Mouse (Mus musculus) thymus, postnatal 0 days (tissue): ENCODE results near the gene 4930455H04Rik. TPM values are rescaled to one million over a fixed set of nuclear protein-coding genes. Genes with fewer than 3 reads are reported as not detected.

ENCODE experiments used
- DNase-seq: peaks from one replicate; pipeline ENCODE4 v3.0.0-alpha.2; 2015; ENCODE audit warnings: low spot score
- polyA plus RNA-seq: library from polyadenylated mRNA; unstranded; fragments of >200 nt; fragmentation: Nextera tagmentation; extraction: Ambion mirVana; gene quantifications from 2 replicates; pipeline ENCODE4 v1.2.1, GENCODE M21; 2015

Gene 4930455H04Rik
- polyA plus RNA-seq, 1 experiment from 2014 or later = not detected

DNA sequence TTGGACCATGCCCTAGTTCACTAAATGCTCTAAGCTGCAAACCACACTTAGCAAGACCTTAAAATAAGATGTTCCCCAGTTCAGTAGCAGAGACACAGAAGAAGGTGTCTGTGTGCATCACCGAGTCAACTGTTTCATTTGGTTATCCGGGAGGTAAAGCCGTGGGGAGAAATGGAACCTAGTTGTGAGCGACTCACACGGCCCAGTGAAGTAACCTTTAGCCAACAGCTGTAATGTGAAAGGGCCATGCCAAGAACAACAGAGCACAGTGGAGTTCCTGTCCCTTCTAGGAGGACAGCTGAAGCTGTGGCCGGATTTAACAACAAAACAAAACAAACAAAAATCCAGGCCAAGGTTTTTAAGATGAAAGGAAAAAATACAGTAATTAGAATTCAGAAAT is 1.3 kb upstream of the 4930455H04Rik start:
- DNase-seq = no peak

DNA sequence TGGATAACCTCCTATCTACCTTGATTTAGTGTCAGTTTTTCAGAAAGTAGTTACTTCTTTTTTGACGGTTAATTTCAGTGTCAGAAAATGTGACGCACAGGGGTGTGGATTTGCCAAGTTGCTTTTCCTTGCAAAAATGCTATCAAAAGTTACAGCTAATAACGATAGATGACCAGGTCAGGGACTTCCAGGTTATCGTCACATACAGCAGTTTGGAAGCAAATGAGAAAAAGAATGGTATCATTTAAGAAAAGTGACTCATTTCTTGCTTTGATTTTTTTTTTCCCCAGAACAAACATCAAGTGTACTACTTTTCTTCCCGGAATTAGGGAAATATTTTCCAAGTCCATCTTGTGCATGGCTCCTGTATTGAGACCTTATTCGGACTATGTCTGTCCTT is 631 bp upstream of the 4930455H04Rik start:
- no peak for DNase-seq

DNA sequence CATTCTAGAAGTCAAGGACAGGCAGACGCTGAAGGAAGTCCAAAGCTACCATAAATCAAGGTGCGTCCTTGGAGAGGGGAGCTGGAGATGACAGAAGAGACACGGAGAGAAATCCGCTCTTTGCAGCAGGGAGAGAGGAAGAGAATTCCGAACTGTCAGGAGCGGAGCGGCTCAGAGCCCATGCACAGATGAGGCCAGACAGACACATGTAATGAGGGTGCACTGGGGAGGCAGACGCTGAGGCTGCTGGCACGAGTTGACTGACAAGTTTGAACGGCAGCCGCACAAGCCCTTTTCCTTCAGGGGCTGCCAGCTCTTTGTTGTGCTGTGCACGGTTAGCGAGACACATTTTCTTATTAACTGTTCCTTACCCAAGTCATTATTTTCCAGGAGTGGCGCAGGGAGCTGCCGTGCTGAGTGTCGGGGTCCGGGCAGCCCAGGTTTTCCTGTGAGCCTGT is 502 bp downstream of the 4930455H04Rik start, which contains the start of gene Palmd:
Palmd (minus strand) TSS at position 448 of the 458 bp plus-strand sequence.
- DNase-seq = no peak

DNA sequence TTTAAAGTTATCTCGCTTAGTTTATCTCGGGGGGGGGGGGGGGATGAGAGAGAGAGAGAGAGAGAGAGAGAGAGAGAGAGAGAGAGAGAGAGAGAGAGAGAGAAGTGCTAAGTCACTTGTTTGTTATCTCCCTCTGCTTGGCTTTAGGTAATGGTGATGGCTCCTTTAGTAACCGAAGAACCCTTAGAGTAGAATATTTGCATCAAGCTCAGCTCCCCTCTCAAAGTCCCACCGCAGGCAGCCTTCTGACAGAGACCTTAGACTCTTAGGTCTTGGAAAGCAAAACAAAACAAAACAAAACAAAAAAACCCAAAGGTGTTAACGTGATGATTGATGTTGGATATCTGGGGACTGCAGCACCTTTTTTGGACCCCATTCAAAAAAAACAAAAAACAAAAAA is 936 bp downstream of the 4930455H04Rik start:
- DNase-seq = no peak

DNA sequence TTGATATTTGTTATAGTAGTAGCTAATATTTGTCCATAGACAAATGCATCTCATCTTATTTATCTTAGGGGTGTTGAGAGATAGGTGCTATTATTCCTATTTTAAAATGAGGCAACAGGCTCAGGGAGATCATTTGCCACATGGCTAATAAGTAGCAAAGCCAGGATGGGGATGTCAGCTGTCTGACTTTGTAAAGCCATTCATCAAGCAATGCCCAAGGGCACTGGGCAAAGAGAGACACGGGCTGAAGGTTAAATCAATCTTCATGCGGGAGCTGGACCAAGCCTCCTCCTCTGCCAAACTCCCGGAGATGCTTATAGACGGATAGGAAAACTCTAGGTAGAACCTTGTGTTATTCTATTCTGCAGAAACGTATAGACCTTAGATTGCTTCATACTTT is 1.7 kb downstream of the 4930455H04Rik start:
- DNase-seq = no peak

DNA sequence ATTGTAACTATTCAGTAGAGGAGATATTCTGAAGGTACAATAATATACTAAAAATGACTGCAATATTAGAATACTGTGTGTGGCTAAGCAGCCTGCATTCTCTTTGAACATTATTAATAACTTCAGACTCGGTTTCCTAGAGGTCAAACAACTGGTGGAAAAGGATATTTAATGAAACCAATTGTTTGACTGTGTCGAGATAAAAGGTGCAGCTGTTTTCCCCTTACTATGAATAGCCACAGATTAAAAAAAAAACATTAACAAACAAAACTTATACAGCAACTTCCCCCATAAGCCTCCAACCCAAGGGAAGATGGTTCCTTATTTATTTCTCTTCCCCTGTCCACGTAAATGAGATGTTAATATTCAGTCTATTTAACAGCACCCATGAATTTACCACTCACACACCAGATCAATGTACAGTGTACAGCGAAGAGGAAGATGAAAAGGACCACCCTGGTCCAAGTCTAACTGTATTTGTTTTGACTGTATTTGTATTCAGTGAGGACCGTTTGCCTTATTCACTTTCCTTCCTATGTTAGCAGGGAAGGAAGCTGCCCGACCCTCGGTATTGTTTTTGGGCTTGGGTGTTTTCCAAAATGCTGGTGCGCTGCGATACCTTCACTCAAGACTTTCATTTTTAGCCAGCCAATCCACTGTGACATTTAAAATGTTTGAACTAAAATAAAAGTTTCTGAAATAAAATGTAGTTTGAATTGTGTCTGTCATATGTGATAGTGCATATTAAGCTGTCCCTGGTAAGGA is 13.9 kb downstream of the 4930455H04Rik start:
- DNase-seq = no peak

DNA sequence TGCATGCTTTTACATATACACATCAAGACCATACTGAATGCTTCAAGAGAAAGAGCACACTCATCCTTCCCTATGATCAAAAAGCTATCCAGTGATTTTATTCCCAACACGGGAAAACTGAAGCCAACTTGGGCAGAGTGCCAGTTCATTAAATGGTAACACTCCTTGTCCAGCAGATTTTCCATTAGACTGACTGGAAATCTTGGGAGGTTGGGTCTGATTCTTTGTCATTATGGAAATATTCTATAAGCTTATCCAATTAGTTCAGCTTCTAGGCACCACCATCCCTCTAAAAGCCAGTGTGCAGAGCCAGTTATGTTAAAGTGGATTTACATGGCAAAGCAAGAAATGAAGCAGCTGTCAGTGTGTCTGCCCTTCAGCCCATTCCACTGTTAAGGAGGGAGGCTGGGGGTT is 17.0 kb downstream of the 4930455H04Rik start:
- no peak for DNase-seq

DNA sequence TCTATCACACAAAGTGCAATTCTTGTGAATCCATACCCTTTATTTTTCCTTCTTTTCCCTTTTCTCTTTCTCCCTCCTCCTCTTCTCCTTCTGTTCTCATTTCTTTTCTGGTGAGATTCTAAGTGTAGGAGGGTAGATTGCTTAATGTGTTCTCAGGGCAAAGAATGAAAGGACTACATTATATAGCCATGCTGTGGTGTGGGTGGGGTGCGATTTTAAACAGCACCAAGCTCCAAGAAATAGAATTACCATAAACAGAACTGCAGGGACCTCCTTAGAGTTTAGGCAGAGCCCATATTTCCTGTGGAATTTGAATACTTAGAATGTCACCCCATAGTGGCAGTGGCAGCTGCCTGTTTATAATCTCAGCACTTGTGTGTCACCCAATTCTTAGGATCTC is 17.7 kb downstream of the 4930455H04Rik start:
- DNase-seq = no peak

DNA sequence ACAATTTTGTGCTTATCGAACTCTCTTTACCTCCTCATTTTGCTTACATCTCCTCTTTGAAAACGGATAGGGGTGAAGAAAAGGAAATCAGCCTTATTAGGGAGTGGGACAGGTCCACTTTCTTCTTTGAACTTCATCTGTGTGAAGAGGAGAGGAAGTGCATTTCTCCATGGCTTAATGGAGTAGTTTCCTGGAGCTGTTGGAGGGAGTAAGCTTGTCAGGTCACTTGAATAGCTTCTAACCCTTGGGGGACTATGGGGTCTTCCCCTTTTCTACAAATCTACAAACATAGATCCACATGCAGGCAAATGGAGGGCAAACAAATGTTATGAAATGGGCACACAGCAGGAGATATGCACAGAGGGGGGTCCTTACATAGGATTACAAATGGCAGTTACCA is 18.4 kb downstream of the 4930455H04Rik start:
- no peak for DNase-seq

DNA sequence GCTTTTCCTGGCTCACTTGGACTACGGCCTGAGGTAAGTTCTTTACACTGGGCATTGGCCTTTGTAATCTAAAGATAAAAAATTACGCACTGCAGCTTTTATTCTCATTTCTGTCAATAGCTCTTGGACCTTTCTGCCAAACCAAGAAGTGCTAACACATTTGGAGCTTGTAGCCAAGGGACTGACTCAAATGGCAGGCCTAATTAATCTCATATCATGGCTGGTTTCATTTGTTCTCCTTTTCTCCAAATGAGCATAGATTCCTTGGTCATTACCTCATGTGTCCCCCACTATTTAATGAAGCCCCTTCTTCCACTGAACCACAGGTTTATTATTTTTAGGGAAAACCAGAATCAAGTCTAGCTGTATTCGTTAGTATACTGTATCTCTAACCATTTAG is 20.2 kb downstream of the 4930455H04Rik start:
- no peak for DNase-seq

DNA sequence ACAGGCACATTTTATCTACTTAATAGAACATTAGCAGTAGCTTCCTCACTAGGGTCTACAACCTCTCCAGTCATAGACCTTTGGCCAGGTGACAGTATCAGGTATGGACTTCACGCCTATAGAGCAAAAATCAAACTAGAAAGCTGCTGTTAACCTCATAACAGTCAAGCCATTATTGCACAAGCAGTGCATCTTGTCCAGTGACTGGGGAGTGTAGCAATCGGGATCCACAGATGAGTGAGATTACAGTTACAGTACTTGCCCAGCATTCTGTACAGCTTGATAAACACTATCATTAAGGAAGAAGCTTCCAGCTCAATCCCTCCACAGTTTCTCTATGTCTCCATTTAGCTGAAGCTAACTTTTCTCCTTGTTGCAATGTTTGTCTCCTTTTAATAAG is 23.1 kb downstream of the 4930455H04Rik start:
- DNase-seq = no peak

DNA sequence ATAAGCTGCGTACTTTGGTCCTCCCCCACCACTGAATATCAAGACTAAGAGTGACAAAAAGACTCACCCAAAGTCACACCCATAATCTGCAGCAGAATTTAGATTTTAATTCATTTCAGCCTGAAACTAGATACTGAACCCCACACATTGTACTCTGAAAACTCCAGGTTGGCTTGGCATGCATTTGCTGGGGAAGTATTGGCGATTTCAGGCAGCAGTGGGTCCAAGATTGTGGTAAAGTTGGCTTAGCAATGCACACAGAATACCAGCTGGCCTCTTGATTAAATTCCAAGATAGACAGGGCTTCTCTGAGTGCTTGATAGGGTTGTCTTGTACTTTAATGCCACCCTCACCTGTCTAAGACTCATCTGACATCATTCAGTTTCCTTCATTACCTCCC is 24.9 kb downstream of the 4930455H04Rik start:
- no peak for DNase-seq

DNA sequence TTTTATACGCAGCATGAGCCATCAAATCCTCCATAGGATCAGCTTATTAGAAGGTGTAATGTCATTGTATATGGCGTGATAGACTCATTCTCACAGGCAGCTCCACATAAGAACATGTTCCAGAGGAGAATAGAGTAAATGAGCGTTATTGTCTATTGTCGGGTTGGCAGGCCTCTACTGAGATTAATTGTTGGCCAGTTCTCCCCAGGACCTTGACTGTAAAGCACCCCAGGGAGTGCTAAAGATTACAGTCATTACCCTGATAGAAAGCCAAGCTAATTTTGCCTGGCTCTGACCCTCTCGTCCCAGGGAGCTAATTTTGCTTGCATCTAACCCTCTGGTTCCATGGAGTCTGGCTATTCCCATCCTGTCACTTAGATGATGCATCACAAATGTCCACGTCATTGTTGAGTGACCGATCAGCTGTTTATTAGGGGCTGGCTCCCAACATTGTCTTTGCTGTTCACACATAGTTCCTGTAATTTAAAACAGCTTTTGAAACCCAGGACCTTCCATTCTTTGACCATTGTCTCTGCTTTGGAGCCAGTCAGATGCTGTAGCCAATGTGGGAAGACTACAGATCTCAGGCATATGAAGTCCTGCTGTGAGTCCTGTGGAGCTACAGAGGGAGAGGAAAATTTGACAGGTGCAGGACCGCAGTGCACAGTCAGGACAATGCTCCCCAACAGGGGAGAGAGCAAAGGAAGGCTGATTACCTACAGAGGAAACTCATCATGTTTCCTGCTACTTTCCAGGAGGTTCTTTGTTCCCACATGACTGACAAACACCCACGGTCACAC is 33.8 kb downstream of the 4930455H04Rik start:
- DNase-seq = no peak

DNA sequence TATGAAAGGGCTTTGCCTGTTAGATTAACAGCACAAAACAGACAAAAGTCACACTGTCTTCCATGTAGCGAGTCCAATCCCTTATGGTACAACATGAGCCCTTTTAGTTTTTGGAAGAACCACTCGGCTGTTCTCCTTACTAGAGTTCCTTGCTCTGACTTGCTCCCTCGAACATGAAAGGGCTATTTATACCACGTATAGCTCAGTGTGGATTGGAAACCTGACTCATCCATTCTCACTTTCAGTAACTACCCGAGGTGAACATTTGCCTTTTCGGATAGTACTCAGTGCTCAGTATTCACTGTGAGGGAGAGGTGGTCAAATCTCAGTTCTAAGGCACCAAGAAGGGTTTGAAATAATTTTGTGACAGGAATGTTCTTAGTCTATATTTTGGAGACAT is 35.3 kb downstream of the 4930455H04Rik start:
- no peak for DNase-seq

DNA sequence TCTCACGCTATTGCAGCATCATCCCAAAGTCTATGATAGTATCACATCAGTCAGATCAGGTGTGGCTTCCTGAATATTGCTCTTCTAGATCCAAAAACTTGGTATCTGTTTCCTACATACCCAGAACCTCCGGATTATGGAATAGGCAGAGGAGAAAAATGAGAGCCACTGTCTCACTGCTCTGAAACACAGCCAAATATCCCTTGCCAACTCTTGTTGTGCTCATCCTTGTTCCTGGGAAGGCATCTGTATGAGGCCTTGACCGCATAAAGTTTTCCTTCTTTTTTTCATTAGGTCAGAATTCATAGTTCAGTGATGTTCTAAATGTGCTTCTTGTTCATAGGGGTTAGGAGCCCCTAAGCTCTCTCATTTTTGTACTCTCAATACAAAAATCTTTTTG is 38.6 kb downstream of the 4930455H04Rik start:
- DNase-seq = no peak

DNA sequence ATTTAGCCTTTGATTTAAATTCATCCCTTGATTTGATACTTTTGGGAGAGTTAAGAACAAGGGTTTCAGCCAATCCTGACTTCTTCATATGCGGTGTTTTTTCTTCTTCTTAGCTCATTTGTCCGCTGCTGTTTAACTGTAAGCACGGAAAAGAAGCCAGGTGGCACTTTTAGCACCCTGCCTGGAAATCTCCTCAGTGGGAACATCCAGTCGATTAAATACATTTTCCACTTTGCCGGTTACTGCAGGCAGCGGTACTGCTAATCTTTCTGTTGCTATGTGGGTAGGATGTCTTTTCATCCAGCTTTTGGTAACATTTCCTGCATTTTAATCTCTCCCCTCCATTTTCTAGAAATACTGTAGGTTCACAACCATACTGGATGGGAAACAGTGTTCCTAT is 39.3 kb downstream of the 4930455H04Rik start:
- no peak for DNase-seq

DNA sequence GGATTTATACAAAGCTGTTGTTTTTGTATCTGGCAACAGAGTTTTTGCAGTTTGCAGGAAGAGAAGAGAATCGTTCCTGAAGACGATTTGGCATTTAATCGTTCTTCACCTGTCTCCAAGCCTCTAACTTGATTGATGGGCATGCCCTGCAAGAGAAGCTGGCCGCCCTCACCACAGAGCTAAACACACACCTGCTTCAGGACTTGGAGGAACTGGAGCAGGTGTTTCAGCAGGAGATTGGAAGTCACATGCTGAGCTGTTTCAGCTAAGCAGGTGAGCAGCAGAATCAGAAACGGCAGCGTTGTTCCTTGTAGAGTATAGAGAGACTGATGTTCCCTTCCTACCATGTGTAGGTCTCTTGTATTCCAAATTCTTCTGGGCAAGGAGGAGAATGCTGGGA is 42.1 kb downstream of the 4930455H04Rik start:
- DNase-seq = no peak

DNA sequence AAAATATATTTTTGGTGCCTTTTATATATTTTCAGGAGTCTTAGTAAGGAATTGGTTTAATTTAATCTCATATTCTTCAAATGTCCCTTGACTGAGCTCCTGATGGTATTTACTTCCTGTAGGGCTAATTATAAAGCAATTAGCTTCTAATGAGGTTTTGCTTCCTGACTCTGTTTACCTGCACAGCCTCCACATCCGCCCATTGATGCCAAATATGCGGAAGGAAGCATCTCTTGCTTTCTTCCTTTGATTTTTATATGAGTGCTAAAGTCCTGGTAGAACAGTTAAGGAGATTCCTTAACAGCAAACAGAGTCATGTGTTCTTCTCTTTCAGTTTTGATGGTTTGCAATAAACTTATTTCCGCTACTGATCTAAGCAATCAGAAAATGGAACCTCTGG is 52.3 kb downstream of the 4930455H04Rik start:
- no peak for DNase-seq

DNA sequence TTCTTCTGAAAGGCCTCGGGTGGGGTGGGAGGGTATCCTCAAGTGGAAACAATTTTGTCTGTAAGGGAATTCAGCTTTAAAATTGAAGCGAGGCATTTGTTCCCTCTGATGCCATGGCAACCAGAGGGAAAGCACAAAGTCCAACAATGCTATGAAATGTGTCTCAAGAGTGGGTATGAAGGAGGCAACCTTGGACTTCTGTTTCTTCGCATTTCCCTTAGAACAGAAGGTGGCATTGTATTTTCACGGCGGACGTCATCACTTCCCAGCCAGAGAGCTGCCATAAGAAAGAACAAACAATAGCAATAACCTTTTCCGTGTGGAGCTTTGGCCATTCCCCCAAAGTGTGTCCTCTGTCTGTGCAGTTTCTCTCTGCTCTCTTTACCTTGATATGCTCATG is 53.8 kb downstream of the 4930455H04Rik start:
- DNase-seq = no peak

DNA sequence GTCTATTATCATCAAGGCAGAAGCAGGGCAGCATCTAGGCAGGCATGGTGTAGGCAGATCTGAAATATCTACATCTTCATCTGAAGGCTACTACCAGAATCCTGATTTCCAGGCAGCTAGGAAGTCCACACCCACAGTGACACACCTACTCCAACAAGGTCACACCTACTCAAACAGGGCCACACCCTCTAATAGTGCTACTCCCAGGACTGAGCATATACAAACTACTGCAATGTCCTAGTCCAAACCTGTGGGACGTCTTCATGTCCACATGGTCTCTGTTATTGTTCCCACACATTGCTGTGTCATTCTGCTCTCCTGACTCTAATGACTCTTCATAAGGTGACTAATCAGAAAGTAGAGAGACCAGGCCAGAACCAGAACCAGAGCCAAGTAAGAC is 56.0 kb downstream of the 4930455H04Rik start:
- DNase-seq = no peak

DNA sequence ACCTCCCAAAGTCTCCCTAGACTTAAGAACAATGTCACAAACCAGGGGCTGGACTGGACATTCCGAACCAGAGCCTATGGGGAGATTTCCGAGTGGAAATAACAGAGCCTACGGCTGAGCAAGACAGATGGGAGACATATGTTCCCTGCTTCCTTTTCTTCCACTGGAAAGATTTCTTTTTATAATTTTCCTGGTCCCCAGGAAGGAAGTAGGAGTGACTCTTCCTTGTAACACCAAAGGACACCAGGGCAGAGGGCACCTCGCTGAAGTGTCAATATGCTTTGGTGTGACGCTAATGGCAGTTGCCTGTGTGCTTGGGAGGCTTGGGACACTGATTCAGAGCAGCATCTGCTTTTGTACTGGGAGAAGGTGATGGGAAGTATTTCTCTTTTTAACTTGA is 56.5 kb downstream of the 4930455H04Rik start:
- DNase-seq = no peak

DNA sequence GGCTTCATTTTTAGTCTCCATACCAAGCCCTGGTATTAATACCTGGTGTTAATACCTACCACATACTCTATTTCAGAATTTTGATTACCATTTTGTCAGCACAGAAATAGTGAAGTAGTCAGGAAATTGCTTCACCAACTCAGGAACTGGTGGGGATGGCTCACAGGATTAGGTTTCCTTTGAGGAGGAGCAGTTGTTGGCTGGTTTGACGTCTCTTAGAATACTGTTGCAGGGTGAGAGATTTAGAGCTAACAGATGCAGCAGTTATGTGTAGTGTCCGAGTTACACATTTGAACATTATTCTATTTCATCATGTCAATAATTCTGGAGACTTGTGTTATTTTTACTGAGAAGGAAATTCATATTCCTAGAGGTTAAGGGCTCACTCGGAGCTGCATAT is 57.4 kb downstream of the 4930455H04Rik start:
- DNase-seq = no peak
